Mouse (Mus musculus) CH12.LX (cell line): ENCODE data around the gene Klk7.

Source experiments
- CHD2 ChIP-seq: IDR thresholded peaks from 2 replicates; pipeline ENCODE4 v1.6.1; 2011; ENCODE audit warnings: low read length, improper control_type of control experiment
- CTCF ChIP-seq, 2 experiments: IDR thresholded peaks in 1 of 2; conservative IDR thresholded peaks in 1 of 2; 2 replicates each; pipeline ENCODE4 v1.5.1; 2011 to 2012; ENCODE audit warnings: low read depth in 2 of 2, low read length in 2 of 2, improper control_type of control experiment in 1 of 2, inconsistent platforms in 1 of 2, mild to moderate bottlenecking in 1 of 2, moderate library complexity in 1 of 2
- E2F4 ChIP-seq: IDR thresholded peaks from 2 replicates; pipeline ENCODE4 v1.6.1; 2011; ENCODE audit warnings: low read depth, low read length, improper control_type of control experiment; ENCODE audit not compliant: insufficient replicate concordance
- ETS1 ChIP-seq: conservative IDR thresholded peaks from 2 replicates; pipeline ENCODE4 v1.6.1; 2012; ENCODE audit warnings: low read depth, mild to moderate bottlenecking, inconsistent platforms, low read length, improper control_type of control experiment, moderate library complexity
- MAFK ChIP-seq: IDR thresholded peaks from 2 replicates; pipeline ENCODE4 v1.6.1; 2011; ENCODE audit warnings: low read length, improper control_type of control experiment; ENCODE audit not compliant: insufficient replicate concordance
- MAX ChIP-seq: IDR thresholded peaks from 2 replicates; pipeline ENCODE4 v1.6.1; 2011; ENCODE audit warnings: low read length, improper control_type of control experiment
- POLR2A ChIP-seq: IDR thresholded peaks from 2 replicates; pipeline ENCODE4 v1.6.1; 2011; ENCODE audit warnings: low read depth, mild to moderate bottlenecking, improper control_type of control experiment, low read length
- USF1 ChIP-seq: IDR thresholded peaks from 2 replicates; pipeline ENCODE4 v1.6.1; 2014; ENCODE audit warnings: low read depth, mild to moderate bottlenecking, inconsistent platforms, low read length, improper control_type of control experiment

DNA sequence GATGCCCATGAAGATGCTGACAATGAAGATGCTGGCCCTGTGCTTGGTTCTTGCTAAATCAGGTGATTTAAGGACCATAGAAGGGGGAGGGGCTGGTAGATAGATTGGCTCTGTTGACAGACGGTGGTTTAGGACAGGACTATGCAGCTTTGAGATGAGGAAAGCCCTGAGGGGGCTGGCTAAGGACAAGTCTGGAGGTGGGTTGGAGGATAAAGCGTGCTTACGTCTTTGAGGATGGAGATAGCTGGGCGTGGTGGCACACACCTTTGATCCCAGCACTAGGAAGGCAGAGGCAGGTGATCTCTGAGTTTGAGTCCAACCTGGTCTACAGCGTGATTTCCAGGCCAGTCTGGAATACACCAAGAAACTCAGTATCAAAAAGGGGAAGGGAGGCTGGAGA, 15.0 kb downstream of the Klk7 start:
- TF ChIP-seq POLR2A, result no peak
- TF ChIP-seq CHD2, result no peak
- no peak for TF ChIP-seq MAX
- no peak for TF ChIP-seq E2F4
- TF ChIP-seq CTCF (conservative IDR thresholded peaks at IDR 0.05 in 1 of 2, IDR thresholded peaks at IDR 0.05 in 1 of 2; ENCODE audit: low read depth in 2 of 2, low read length in 2 of 2), result no peak
- TF ChIP-seq ETS1, result no peak
- no peak for TF ChIP-seq MAFK
- TF ChIP-seq USF1, result no peak
